Mouse (Mus musculus): ENCODE data around the gene Zfp599.

DNA sequence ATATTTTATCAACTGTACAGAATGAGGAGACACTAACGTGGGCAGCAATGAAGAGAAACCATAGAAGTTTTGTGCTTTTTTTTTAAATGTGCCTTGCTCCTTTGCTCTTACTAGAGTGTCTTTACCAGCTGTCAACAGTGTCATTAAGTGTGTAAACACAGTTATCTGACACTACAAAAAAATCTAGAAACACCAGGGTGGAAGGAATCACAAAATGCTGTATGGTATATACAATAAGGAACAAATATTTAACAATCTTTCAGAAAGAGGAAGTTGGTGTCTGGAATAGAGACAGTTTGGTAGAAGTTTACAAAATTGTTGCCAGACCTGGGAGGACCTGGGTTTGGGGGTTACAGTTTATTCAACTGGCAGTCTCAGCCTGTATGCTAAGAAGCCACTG, 1.9 kb upstream of the Zfp599 start:
- TF ChIP-seq CTCF (IDR thresholded peaks at IDR 0.05; ENCODE audit: low read depth) (no peak), EP300 (IDR thresholded peaks at IDR 0.05; ENCODE audit: low read depth) (no peak)
